ENCODE assay signal across 18 mouse cellular contexts in genomic region chr3:116599705-116600104, GRCm38 (mm10). TPM values are rescaled to one million over a fixed set of nuclear protein-coding genes. Genes with fewer than 3 reads are reported as not detected.
"Had no signal": no experiment of that assay in that cellular context is flagged by ENCODE, and none has a peak within 500 bp of the region (broad histone marks: within the 10 kb centered on the region; RNA-seq: fewer than 3 reads in every experiment).

No protein-coding gene starts in this region.

- ATAC-seq: midbrain, embryonic 13.5 days; midbrain, embryonic 15.5 days had no signal

- H3K4me1 ChIP-seq: stomach, embryonic 15.5 days had no signal

- H3K36me3 ChIP-seq: midbrain, embryonic 13.5 days; midbrain, embryonic 15.5 days; neural tube, embryonic 12.5 days; stomach, embryonic 15.5 days had no signal

- H3K4me3 ChIP-seq: liver, embryonic 15.5 days; megakaryocyte, embryonic 14.5 days; midbrain, embryonic 13.5 days; midbrain, embryonic 15.5 days; neural tube, embryonic 12.5 days; stomach, embryonic 15.5 days had no signal

- H3K27me3 ChIP-seq: liver, embryonic 15.5 days; megakaryocyte, embryonic 14.5 days; midbrain, embryonic 13.5 days; midbrain, embryonic 15.5 days; neural tube, embryonic 12.5 days; stomach, embryonic 15.5 days had no signal

- DNase-seq: lung, adult 18-20 months; lung, embryonic 14.5 days; lung, postnatal 10 days; lung, postnatal 36 days; right cerebral cortex, postnatal 14 days; thymus, adult 18-20 months; thymus, postnatal 14 days; thymus, postnatal 36 days had no signal

- H3K9me3 ChIP-seq: liver, embryonic 15.5 days; megakaryocyte, embryonic 14.5 days; midbrain, embryonic 13.5 days; midbrain, embryonic 15.5 days; neural tube, embryonic 12.5 days; stomach, embryonic 15.5 days had no signal

- H3K27ac ChIP-seq: liver, embryonic 15.5 days; macrophage; midbrain, embryonic 13.5 days; midbrain, embryonic 15.5 days; neural tube, embryonic 12.5 days; stomach, embryonic 15.5 days had no signal

- H3K9ac ChIP-seq: liver, embryonic 15.5 days; lung, embryonic 14.5 days; midbrain, embryonic 13.5 days; midbrain, embryonic 15.5 days; neural tube, embryonic 12.5 days; stomach, embryonic 15.5 days had no signal

- H3K4me2 ChIP-seq: liver, embryonic 15.5 days; lung, embryonic 14.5 days; midbrain, embryonic 11.5 days; midbrain, embryonic 13.5 days; midbrain, embryonic 15.5 days; neural tube, embryonic 12.5 days; stomach, embryonic 15.5 days had no signal

RNA-seq across cellular contexts. Expression of gene Lrrc39, which starts 36.9 kb away (rescaled TPM):
- total RNA-seq: midbrain, postnatal 0 days; monocyte, adult 5-6 weeks had no signal
